Mouse (Mus musculus) lung, adult 18-20 months (tissue): ENCODE data around the gene Atp7b.

ENCODE experiments used
- DNase-seq, 2 experiments: peaks; one replicate each; pipeline ENCODE4 v3.0.0; 2022; ENCODE audit warnings: mixed read lengths in 2 of 2

The Atp7b gene

DNA sequence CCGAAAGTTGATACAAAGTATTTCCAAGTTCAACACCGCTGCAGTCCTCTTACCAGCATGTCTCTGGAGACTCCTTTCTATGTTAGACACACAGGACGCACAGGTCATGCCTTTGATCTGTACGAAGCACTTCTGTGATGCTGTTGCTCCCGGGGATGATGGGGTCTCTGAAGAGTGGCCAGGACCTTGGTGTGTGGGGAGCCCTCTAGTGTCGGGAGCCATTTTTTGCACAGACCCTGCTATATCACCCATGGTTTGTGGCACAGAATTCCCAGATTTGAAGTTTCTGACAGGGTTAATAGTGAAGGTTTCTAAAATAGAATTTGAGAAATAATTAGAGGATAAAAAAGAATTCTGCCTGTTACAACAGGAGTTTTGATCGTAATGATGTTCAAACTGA is 37.9 kb downstream of the Atp7b start:
- DNase-seq: no peak

- peak in 1 of 2 experiments; percentile 38 for DNase-seq
Observed at GRCm38 (mm10) chr8:22019498-22019897, 40.6 kb downstream of the Atp7b start.

GRCm38 (mm10) chr8:22017731-22018130 is 42.4 kb downstream of the Atp7b start:
- DNase-seq: no peak

- DNase-seq: no peak
Observed at GRCm38 (mm10) chr8:22013034-22013707, 46.9 kb downstream of the Atp7b start.

DNA sequence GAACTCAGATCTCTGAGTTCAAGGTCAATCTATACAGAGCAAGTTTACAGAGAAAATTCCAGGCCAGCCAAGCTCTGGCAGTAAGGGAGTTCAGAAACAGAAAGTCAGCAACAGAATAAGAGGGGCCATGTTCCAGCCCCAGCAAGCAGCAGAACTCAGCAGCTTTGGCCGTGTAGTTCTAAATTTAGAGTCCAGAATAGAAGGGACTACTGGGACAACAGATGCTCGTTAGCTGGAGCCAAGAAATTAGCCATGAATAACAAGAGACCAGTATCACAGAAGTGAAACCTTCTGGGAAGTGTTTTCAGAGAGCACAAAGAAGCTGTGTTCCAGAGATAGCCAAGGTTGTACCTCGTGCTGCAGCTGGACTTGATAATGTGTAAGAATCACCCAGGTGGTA is 50.7 kb downstream of the Atp7b start:
- DNase-seq: no peak

GRCm38 (mm10) chr8:22006423-22006822 is 53.7 kb downstream of the Atp7b start:
- no peak for DNase-seq

DNA sequence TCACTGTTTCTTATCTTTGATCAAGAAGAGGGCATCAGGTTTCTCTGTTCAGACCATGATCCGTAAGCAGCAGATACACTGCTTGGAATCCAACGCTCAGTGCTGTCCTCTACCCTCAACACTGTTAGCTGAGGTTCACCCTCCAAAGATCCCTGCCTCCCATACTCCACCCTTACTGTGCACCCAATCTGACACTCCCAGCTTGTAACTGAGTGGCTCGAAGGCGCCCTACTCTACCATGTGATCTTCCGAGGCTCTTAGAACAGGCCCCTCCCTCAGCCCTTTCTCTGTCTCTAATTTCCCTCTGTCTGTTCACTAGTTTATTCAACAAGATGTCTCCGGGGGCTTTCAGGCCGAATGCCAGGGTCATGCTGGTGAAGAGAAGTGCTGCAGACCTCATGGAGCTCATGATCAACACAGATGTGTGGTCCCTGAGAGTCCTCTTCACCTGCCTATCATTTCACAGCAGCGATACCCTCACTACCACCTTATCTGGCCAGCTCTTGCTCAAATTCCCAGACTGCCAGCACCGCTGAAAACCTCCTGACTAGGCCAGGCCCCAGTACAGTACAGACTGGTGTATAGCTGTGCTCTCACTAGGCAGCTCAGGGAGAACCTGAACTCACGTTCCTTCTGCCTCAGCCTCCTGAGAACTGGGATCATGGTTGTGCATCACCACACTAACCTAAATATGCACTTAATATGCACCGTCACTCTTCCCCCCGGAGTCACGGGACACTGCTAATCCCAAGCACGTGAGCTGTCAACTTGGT is 55.2 kb downstream of the Atp7b start:
- DNase-seq: no peak

- DNase-seq: no peak
Observed at GRCm38 (mm10) chr8:21995181-21995580, 64.9 kb downstream of the Atp7b start.

DNA sequence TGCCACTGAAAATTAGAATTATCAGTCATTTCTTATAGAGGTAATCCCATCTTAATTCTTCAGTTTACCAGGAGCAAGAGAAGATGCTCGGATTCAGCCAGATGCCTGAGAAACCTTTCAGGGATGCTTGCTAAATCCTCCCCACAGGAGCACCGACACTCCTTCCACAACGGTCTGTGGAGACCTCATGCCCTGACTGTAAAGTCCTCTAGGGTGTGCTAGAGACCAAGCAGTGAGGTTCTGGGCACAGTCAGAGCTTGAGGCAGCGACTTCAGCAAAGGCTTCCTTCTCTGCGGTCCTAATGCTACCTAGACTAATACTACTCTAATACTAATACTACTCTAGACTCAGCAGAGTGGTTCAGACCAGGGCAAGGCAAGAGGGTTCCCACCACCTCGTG is 67.9 kb downstream of the Atp7b start:
- DNase-seq: peak in 1 of 2 experiments; percentile 20

DNA sequence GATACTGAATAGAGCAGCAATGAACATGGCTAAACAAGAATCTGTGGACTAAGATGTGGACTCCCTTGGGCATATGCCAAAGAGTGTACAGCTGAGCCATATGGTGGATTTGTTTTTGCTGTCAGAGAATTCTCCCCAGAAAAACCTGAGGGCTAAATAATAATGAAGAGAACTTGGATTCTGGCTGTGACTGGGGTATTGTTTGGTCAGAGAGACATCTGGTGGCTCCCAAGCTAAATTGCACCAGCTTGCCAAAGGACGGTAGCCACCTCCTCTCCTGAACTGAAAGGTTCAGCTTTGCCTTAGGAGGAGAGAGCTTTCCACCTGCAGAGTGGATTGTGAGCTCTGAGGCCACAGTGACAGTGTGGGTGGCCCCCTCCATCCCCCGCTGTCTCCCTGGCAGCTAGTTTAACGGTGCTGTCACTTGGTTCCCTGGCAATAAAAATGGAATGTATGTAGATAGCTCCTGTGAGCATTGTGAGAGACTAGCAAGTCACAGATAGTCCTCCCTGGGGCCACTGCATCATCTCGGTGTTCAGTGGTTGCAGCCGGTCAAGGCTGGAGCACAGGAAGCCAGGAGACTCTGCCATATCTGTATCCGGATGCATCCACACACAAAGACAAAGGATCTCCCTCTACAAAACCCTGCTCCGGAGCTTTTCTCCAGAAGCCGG is 78.3 kb downstream of the Atp7b start:
- no peak for DNase-seq

- no peak for DNase-seq
Observed at GRCm38 (mm10) chr8:21978193-21978592, 81.9 kb downstream of the Atp7b start.

- no peak for DNase-seq
Observed at GRCm38 (mm10) chr8:21969475-21969874, 90.6 kb downstream of the Atp7b start, which contains the start of gene Ccdc70. Gene Ccdc70 (plus strand): TSS chr8:21969775.

- DNase-seq: no peak
Observed at GRCm38 (mm10) chr8:21966646-21967045, 93.5 kb downstream of the Atp7b start.

- no peak for DNase-seq
Observed at GRCm38 (mm10) chr8:21958414-21958813, 101.7 kb downstream of the Atp7b start, which contains the start of gene Fam90a1a. Gene Fam90a1a (plus strand): TSS chr8:21958714.

- no peak for DNase-seq
Observed at GRCm38 (mm10) chr8:21956336-21956735, 103.8 kb downstream of the Atp7b start.

GRCm38 (mm10) chr8:21955321-21955720 is 104.8 kb downstream of the Atp7b start:
- DNase-seq: peak; percentile 4

- DNase-seq: no peak
Observed at GRCm38 (mm10) chr8:21947311-21948017, 112.6 kb downstream of the Atp7b start.

- DNase-seq: no peak
Observed at GRCm38 (mm10) chr8:21946462-21946861, 113.6 kb downstream of the Atp7b start, which contains the start of gene Defb13. Gene Defb13 (plus strand): TSS chr8:21946762.
